Mouse (Mus musculus) embryo, embryonic 9.5 days (tissue): ENCODE data around the gene Gm21974.
A peak's percentile ranks its signal among the peaks of the same experiment; 100 is the strongest.
"Not testable (repeated sequence)": the region's sequence is repeated elsewhere in the genome, so short reads cannot be mapped to it uniquely, and the experiment has no call there.

Source experiments
- DNase-seq: peaks from one replicate; pipeline ENCODE4 v3.0.0-alpha.2; 2017; ENCODE audit errors: extremely low spot score

Gene Gm21974

GRCm38 (mm10) chr7:127895442-127895841, at the start of gene Gm21974, which contains the start of gene Vkorc1:
Gene Gm21974 (minus strand): TSS chr7:127895454.
Gene Vkorc1 (minus strand): TSS chr7:127895617.
- DNase-seq = peak; percentile 94

GRCm38 (mm10) chr7:127944614-127945013, 49.4 kb upstream of the Gm21974 start:
- peak; percentile 26 for DNase-seq

GRCm38 (mm10) chr7:127942097-127942496, 46.8 kb upstream of the Gm21974 start:
- DNase-seq = not testable (repeated sequence)

- DNase-seq = no peak
These were observed 41.1 kb upstream of the Gm21974 start for GRCm38 (mm10) chr7:127936216-127936884.

- no peak for DNase-seq
These were observed 40.5 kb upstream of the Gm21974 start for GRCm38 (mm10) chr7:127935748-127936159.

DNA sequence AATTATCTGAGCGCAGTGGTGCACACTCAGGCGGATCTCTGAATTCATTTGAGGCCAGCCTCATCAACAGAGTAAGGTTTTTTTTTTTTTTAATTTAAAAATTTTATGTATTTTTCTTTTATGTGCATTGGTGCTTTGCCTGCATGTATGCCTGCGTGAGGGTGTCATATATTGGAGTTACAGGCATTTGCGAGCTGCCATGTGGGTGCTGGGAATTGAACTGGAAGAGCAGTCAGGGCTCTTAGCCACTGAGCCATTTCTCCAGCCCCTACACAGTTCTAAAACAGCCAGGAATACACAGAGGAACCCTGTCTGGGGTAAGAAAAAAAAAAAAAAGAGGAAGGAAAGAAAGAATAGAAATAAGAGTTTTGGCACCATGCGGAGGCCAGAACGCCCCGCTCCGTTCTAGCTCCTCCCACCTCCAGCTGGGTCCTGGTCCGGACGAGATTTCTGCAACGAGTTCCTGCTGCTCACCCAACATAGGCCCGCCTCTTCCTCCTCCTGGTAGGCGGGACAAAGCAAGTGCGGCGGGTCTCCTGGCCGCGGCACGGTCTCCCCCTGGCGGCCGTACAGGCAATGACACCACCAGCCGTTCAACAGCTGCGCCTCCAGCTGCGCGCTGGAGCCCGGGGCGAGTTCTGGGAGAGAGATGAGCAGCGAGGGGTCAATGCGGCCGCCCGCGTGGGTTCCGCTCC, 39.9 kb upstream of the Gm21974 start:
- peak; percentile 94 for DNase-seq

DNA sequence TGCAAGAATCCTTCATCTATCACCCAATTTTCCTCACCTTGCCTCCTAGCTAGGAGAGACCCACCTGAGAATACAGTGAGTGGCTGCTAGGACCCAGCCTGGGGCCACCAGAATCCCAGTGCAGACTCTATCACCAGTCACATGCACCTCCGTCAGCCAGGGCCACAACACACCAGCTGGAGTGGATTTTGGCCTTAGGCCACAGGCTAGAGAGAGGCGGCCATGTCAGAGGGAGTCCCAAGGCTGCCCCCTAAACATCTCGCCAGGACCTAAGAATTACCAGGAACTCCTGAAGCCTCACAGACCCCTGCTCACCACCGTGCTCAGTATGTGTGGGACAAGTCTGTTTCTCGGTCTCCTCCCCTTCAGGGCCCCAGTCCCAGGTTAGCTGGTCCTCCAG, 38.8 kb upstream of the Gm21974 start:
- DNase-seq = no peak

- peak; percentile 72 for DNase-seq
These were observed 37.2 kb upstream of the Gm21974 start for GRCm38 (mm10) chr7:127932273-127933031.

GRCm38 (mm10) chr7:127931351-127932135, 36.3 kb upstream of the Gm21974 start:
- DNase-seq = peak; percentile 49

DNA sequence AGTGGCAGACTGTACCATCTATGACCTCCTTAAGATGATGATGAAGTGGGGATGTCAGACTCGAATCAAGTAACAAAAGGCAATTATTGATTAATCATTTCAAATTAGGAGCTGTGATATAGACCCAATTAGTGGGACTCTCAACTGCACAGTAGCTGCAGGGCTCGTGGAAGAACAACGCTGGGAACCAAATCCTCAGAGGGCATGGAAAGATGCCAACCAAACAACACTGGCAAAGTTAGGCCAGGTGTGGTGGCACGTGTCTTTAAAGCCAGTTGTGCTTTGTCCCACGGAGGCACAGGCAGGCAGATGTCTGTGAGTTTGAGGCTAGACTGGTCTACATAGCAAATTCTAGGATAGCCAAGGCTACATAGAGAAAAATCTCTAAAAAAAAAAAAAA, 35.4 kb upstream of the Gm21974 start:
- no peak for DNase-seq

- peak; percentile 20 for DNase-seq
These were observed 34.7 kb upstream of the Gm21974 start, which contains the start of gene Prss8 for GRCm38 (mm10) chr7:127929923-127930322. Gene Prss8 (minus strand): TSS chr7:127930104.

DNA sequence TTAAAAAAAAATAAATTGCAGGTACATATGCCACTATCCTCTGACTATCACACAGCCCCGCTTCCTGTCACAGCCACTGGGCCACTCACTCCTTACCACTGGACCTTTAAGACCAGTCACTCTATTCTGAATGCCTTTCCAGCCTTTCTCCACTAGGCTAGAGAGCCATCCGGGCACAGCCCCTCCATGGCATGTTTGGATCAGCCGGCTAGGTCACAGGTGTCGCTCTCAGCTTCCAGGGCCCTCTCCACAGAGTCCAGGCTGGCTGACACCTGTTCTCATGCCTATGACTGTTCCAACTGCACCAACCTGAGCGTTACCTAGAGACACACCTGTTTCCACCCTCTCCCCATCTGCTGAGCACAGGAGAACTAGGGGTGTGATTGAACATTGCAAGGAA, 33.3 kb upstream of the Gm21974 start:
- DNase-seq = no peak

DNA sequence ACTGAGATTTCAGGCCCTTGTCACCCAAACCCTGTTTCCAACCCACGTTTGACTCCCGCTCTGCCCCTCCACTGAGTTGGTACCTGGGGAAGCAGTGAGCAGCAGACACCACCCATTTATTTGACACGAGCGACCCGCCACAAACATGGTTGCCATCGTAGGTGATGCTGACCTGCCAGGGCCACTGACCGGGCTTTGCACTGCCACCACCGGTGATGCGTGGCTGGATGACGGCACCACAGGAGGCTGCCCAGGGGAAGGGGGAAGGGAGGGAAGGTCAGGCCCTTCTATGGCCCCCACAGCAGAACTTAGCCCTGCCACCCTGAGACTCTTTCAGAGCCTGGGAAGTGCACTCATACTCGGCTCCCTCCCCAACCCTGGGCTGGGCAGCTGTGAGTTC, 32.5 kb upstream of the Gm21974 start:
- no peak for DNase-seq

DNA sequence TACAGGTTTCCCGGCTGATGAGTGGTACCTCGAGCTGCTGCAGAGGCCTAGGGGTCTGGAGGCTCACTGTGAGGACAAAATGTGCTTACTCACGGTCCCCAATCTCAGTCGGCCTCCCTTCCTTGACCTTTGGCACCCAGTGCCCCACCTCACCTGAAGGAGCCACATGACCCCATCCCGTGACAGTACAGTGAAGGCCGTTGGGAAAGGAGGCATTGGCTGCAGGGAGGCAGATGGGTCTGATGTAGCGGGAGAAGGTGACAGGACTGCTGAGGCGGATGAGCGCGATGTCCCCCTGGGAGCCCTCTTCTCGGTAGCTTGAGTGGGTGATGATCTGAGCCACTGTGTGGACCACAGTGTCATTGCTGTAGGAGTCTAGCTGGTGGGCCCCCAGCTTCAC, 31.6 kb upstream of the Gm21974 start:
- no peak for DNase-seq

- DNase-seq = no peak
These were observed 30.8 kb upstream of the Gm21974 start for GRCm38 (mm10) chr7:127926066-127926465.

GRCm38 (mm10) chr7:127925252-127925651, 30.0 kb upstream of the Gm21974 start:
- DNase-seq = peak; percentile 24

GRCm38 (mm10) chr7:127923714-127924113, 28.5 kb upstream of the Gm21974 start:
- DNase-seq = no peak

DNA sequence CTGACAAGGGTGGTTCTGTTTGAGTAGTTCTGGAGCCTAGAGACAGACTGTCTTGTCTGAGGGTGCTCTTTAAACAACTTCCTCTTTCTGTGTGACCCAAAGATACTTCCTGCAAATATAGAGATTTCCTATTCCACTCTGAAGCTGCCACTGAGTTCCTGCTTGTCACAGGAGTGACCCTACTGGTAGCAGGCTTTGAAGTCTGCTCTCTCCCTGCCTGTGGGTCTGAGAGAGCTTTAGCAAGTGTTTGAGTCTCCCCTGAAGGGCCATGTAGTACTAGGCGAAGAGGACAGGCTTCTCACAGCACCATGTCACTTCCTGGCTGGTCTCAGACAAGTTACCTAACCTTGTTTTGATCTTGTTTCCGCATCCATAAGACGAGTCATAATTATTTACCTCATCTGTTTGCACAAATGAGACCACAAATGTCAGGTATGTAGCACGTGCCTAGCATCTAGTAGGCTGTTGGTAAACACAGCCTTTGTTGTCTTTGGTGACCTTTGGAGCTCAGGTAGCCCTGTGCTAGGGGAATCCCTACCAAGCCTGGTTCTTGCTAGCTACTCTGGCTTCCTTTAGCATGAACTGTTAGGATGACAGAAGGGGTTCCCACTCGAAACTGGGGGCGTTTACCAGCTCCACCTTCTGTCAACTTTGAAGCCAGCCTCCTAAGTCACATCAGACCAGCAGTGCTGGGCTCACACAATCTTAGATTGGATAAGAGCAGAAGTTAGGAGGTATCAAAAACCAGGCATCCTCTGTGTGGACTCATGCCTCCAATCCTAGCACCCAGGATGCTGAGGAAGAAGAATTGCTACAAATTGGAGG, 27.4 kb upstream of the Gm21974 start:
- no peak for DNase-seq

DNA sequence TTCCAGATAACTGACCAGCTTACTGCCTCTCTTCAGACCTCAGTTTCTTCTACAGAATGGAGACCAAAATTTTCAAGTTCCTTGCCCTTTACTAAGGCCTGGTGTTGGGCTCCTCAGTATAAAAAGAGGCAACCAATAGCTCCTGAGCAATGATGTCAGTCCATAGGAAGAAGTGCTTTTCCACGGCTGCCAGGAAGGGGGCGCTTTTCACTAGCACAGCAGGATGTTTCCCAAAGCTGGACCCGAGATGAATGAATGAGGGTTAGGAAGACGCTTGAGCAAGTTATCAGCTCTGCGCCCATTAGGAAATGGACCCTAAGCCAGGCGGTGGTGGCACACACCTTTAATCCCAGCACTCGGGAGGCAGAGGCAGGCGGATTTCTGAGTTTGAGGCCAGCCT, 26.3 kb upstream of the Gm21974 start:
- peak; percentile 27 for DNase-seq

- DNase-seq = no peak
These were observed 24.0 kb upstream of the Gm21974 start for GRCm38 (mm10) chr7:127919290-127919689.

DNA sequence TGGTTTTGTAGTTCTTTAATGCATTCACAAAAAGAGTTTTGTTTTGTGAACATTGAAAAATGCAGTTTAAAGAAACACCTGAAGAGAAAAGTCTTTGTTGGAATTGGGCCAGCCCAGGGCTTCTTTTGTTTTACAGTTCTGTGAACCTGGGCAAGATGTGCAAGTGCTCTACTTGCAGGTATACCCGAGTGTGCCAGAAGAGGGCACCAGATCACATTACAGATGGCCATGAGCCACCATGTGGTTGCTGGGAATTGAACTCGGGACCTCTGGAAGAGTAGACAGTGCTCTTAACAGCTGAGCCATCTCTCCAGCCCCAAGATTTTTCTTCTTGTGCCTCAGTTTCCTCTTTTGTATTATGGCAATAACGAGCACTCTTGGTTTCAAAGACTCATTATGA, 22.9 kb upstream of the Gm21974 start:
- no peak for DNase-seq
